Mouse (Mus musculus): ENCODE measurements around the gene Rab36. TPM values are rescaled to one million over a fixed set of nuclear protein-coding genes. Genes with fewer than 3 reads are reported as not detected.

The Rab36 gene
- polyA plus RNA-seq, 1 experiment from 2014 or later, result 6.2 TPM

- H3K4me2 ChIP-seq, result no peak overlapping the region
- 49% methylated on average over 8 of the region's 8 CpGs for WGBS
- H3K4me1 ChIP-seq (ENCODE audit: control insufficient read depth, insufficient read depth, low read length), result peaks cover 8% of the 10 kb centered on the region
- no peak overlapping the region for H3K9ac ChIP-seq (ENCODE audit: low read length)
- no peaks in the 10 kb centered on the region for H3K9me3 ChIP-seq (ENCODE audit: control insufficient read depth, low read length)
- no peaks in the 10 kb centered on the region for H3K36me3 ChIP-seq (ENCODE audit: control insufficient read depth, insufficient read depth, low read length)
- ATAC-seq (ENCODE audit: low FRiP score) (peak; percentile 3; the same call in 1 of the 2 replicates), DNase-seq (ENCODE audit: low spot score, missing footprints) (no peak)
- no peak overlapping the region for H3K4me3 ChIP-seq (ENCODE audit: low read depth, low read length)
- no peak overlapping the region for H3K27ac ChIP-seq (ENCODE audit: low read depth, low read length)
- H3K27me3 ChIP-seq (ENCODE audit: control insufficient read depth, insufficient read depth, low read length), result no peaks in the 10 kb centered on the region
Observed at GRCm38 (mm10) chr10:75006889-75007662, 29.8 kb upstream of the Rab36 start.

DNA sequence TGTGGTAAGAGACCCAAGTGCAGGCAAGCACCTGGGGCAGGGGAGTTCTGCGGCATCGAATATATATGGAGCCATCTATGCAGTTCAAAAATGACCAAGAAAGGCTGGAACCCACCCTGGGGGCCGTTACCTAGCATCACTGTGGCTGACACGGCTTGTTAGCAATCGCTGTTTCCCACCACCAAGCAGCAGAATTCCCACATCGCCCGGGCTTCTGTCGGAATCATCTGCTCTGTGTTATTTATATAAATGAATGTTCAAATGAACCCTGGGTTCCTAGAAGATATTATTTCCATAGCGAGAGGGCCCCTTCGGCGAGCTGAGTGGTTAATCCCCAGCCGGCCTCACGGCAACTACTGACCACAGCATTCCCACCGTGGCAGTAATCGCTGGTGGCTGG is 26.2 kb upstream of the Rab36 start:
- H3K4me3 ChIP-seq (ENCODE audit: low read depth, low read length), result no peak overlapping the region
- H3K9ac ChIP-seq (ENCODE audit: low read length), result no peak overlapping the region
- H3K4me1 ChIP-seq (ENCODE audit: control insufficient read depth, insufficient read depth, low read length), result peaks cover 8% of the 10 kb centered on the region
- DNase-seq (ENCODE audit: low spot score, missing footprints) (no peak), ATAC-seq (ENCODE audit: low FRiP score) (no peak)
- H3K9me3 ChIP-seq (ENCODE audit: control insufficient read depth, low read length), result no peaks in the 10 kb centered on the region
- H3K27me3 ChIP-seq (ENCODE audit: control insufficient read depth, insufficient read depth, low read length), result no peaks in the 10 kb centered on the region
- H3K36me3 ChIP-seq (ENCODE audit: control insufficient read depth, insufficient read depth, low read length), result no peaks in the 10 kb centered on the region
- no peak overlapping the region for H3K27ac ChIP-seq (ENCODE audit: low read depth, low read length)
- WGBS, result 93% methylated on average over 15 of the region's 15 CpGs
- no peak overlapping the region for H3K4me2 ChIP-seq

DNA sequence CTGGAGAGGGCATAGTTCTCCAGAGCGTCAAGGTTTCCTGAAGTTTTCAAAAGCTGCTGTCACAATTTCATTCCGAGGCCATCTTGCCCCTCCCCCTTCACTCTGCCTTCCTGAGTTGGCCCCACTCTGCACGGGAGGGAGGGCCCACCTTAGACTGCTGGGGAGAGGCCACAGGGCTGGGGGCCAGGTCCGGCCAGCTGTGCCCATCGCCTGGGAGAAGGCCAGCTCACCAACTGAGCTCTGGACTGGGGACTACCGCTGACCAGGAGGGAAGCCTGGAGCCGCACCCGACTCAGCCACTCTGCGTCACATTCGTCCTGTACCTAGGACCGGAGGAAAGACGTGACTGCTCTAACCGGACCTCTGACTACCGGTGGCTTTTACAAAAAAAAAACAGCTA is 21.4 kb upstream of the Rab36 start:
- no peak overlapping the region for H3K4me3 ChIP-seq (ENCODE audit: low read depth, low read length)
- H3K36me3 ChIP-seq (ENCODE audit: control insufficient read depth, insufficient read depth, low read length), result no peaks in the 10 kb centered on the region
- H3K9ac ChIP-seq (ENCODE audit: low read length), result no peak overlapping the region
- no peaks in the 10 kb centered on the region for H3K9me3 ChIP-seq (ENCODE audit: control insufficient read depth, low read length)
- H3K27ac ChIP-seq (ENCODE audit: low read depth, low read length), result no peak overlapping the region
- no peaks in the 10 kb centered on the region for H3K27me3 ChIP-seq (ENCODE audit: control insufficient read depth, insufficient read depth, low read length)
- H3K4me2 ChIP-seq, result no peak overlapping the region
- no peaks in the 10 kb centered on the region for H3K4me1 ChIP-seq (ENCODE audit: control insufficient read depth, insufficient read depth, low read length)
- WGBS, result 74% methylated on average over 14 of the region's 14 CpGs
- ATAC-seq (ENCODE audit: low FRiP score) (peak; percentile 31; the same call in 1 of the 2 replicates), DNase-seq (ENCODE audit: low spot score, missing footprints) (no peak)

DNA sequence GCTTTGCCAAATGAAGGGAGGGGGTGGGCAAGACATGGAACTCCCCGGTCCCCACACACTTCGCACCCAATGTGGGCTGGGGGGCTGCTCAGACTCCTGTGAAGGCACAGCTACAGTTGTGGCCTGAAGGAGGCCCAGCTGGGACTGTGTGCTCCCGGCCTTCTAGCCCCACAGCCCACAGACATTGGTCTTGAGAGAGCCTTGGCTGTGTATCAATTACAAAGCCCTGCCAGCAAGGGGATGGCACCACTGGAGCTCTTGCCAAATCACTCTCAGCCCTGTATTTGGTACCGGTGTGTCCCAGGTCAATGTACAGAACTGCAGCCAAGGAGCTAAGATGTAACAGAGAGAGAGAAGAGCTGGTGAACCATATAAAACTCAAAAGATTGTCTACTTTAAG is 20.4 kb upstream of the Rab36 start:
- Histone ChIP-seq H3K4me1 (ENCODE audit: control insufficient read depth, insufficient read depth, low read length) (no peaks in the 10 kb centered on the region), H3K9ac (ENCODE audit: low read length) (no peak overlapping the region), H3K27me3 (ENCODE audit: control insufficient read depth, insufficient read depth, low read length) (no peaks in the 10 kb centered on the region), H3K4me2 (no peak overlapping the region), H3K4me3 (ENCODE audit: low read depth, low read length) (no peak overlapping the region), H3K36me3 (ENCODE audit: control insufficient read depth, insufficient read depth, low read length) (no peaks in the 10 kb centered on the region), H3K9me3 (ENCODE audit: control insufficient read depth, low read length) (no peaks in the 10 kb centered on the region), H3K27ac (ENCODE audit: low read depth, low read length) (no peak overlapping the region)
- WGBS, result 94% methylated on average over 4 of the region's 4 CpGs
- no peak for DNase-seq (ENCODE audit: low spot score, missing footprints)
- no peak for ATAC-seq (ENCODE audit: low FRiP score)

- no peaks in the 10 kb centered on the region for H3K36me3 ChIP-seq (ENCODE audit: control insufficient read depth, insufficient read depth, low read length)
- H3K27ac ChIP-seq (ENCODE audit: low read depth, low read length), result no peak overlapping the region
- H3K9ac ChIP-seq (ENCODE audit: low read length), result no peak overlapping the region
- DNase-seq (ENCODE audit: low spot score, missing footprints) (no peak), ATAC-seq (ENCODE audit: low FRiP score) (no peak)
- H3K4me2 ChIP-seq, result no peak overlapping the region
- H3K4me1 ChIP-seq (ENCODE audit: control insufficient read depth, insufficient read depth, low read length), result no peaks in the 10 kb centered on the region
- H3K4me3 ChIP-seq (ENCODE audit: low read depth, low read length), result no peak overlapping the region
- H3K9me3 ChIP-seq (ENCODE audit: control insufficient read depth, low read length), result no peaks in the 10 kb centered on the region
- H3K27me3 ChIP-seq (ENCODE audit: control insufficient read depth, insufficient read depth, low read length), result no peaks in the 10 kb centered on the region
- WGBS, result 59% methylated on average over 2 of the region's 2 CpGs
Observed at GRCm38 (mm10) chr10:75020271-75020670, 16.6 kb upstream of the Rab36 start.

- H3K36me3 ChIP-seq (ENCODE audit: control insufficient read depth, insufficient read depth, low read length), result no peaks in the 10 kb centered on the region
- no peaks in the 10 kb centered on the region for H3K9me3 ChIP-seq (ENCODE audit: control insufficient read depth, low read length)
- ATAC-seq (ENCODE audit: low FRiP score) (peak; percentile 49), DNase-seq (ENCODE audit: low spot score, missing footprints) (peak; percentile 97)
- H3K9ac ChIP-seq (ENCODE audit: low read length), result no peak overlapping the region
- no peaks in the 10 kb centered on the region for H3K27me3 ChIP-seq (ENCODE audit: control insufficient read depth, insufficient read depth, low read length)
- 7% methylated on average over 6 of the region's 6 CpGs for WGBS
- no peak overlapping the region for H3K4me2 ChIP-seq
- H3K4me1 ChIP-seq (ENCODE audit: control insufficient read depth, insufficient read depth, low read length), result no peaks in the 10 kb centered on the region
- H3K4me3 ChIP-seq (ENCODE audit: low read depth, low read length), result no peak overlapping the region
- H3K27ac ChIP-seq (ENCODE audit: low read depth, low read length), result no peak overlapping the region
Observed at GRCm38 (mm10) chr10:75021138-75021537, 15.7 kb upstream of the Rab36 start.

DNA sequence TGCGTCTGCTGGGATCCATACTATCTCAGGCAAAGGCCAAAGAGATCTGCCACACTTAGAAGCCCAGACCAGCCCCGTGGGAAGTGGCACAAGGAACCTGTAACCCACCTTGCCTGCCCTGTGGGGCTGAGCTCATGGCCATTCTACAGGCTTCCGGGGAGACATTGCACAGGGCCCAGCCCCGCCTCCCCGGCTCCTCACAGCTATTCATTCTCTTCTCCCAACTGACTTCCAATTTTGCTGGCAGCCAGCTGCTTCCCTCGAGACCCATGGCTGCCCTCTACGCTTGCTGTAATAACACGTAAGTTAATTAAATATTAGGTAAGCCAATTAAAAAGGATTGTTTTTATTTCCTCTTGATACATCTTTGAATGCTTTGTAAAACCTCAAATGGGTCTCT is 10.4 kb upstream of the Rab36 start:
- Histone ChIP-seq H3K4me1 (ENCODE audit: control insufficient read depth, insufficient read depth, low read length) (no peaks in the 10 kb centered on the region), H3K4me2 (no peak overlapping the region), H3K27ac (ENCODE audit: low read depth, low read length) (no peak overlapping the region), H3K36me3 (ENCODE audit: control insufficient read depth, insufficient read depth, low read length) (no peaks in the 10 kb centered on the region), H3K9me3 (ENCODE audit: control insufficient read depth, low read length) (no peaks in the 10 kb centered on the region), H3K27me3 (ENCODE audit: control insufficient read depth, insufficient read depth, low read length) (no peaks in the 10 kb centered on the region), H3K9ac (ENCODE audit: low read length) (no peak overlapping the region), H3K4me3 (ENCODE audit: low read depth, low read length) (no peak overlapping the region)
- ATAC-seq (ENCODE audit: low FRiP score) (no peak), DNase-seq (ENCODE audit: low spot score, missing footprints) (no peak)
- 68% methylated on average over 8 of the region's 8 CpGs for WGBS

GRCm38 (mm10) chr10:75028743-75029142 is 8.1 kb upstream of the Rab36 start:
- no peaks in the 10 kb centered on the region for H3K36me3 ChIP-seq (ENCODE audit: control insufficient read depth, insufficient read depth, low read length)
- H3K27ac ChIP-seq (ENCODE audit: low read depth, low read length), result no peak overlapping the region
- 83% methylated on average over 8 of the region's 8 CpGs for WGBS
- no peak for DNase-seq (ENCODE audit: low spot score, missing footprints)
- H3K4me2 ChIP-seq, result no peak overlapping the region
- H3K4me1 ChIP-seq (ENCODE audit: control insufficient read depth, insufficient read depth, low read length), result peaks cover 8% of the 10 kb centered on the region; the same call in 1 of the 2 replicates
- no peaks in the 10 kb centered on the region for H3K27me3 ChIP-seq (ENCODE audit: control insufficient read depth, insufficient read depth, low read length)
- no peak for ATAC-seq (ENCODE audit: low FRiP score)
- H3K9ac ChIP-seq (ENCODE audit: low read length), result no peak overlapping the region
- H3K9me3 ChIP-seq (ENCODE audit: control insufficient read depth, low read length), result no peaks in the 10 kb centered on the region
- no peak overlapping the region for H3K4me3 ChIP-seq (ENCODE audit: low read depth, low read length)

DNA sequence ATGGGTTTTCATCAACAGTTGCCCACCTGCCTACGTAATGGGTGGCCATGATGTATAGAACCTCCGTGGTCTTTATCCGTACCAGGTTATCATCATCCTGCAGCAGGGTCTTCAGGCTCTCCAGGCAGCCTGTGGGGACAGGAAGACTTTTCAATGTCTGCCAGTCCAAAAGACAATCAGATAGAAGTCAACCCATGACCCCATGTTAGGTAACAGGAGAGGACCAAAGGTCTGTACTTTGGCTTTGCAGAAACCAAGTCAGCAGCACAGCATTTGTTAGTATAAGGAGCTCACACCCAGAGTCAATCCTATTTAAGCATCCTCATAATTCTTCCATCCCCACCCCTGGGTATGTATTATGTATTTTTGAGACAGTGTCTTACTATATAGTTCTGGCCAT is 7.2 kb upstream of the Rab36 start:
- no peak for DNase-seq (ENCODE audit: low spot score, missing footprints)
- Histone ChIP-seq H3K4me3 (ENCODE audit: low read depth, low read length) (no peak overlapping the region), H3K9ac (ENCODE audit: low read length) (no peak overlapping the region), H3K9me3 (ENCODE audit: control insufficient read depth, low read length) (no peaks in the 10 kb centered on the region), H3K27me3 (ENCODE audit: control insufficient read depth, insufficient read depth, low read length) (no peaks in the 10 kb centered on the region), H3K4me2 (no peak overlapping the region), H3K36me3 (ENCODE audit: control insufficient read depth, insufficient read depth, low read length) (no peaks in the 10 kb centered on the region), H3K27ac (ENCODE audit: low read depth, low read length) (no peak overlapping the region), H3K4me1 (ENCODE audit: control insufficient read depth, insufficient read depth, low read length) (peaks cover 8% of the 10 kb centered on the region; the same call in 1 of the 2 replicates)
- 92% methylated on average over 3 of the region's 3 CpGs for WGBS
- ATAC-seq (ENCODE audit: low FRiP score), result no peak
